Mouse (Mus musculus): ENCODE results near the gene Zmynd10. TPM values are rescaled to one million over a fixed set of nuclear protein-coding genes. Genes with fewer than 3 reads are reported as not detected.

Gene Zmynd10
- polyA plus RNA-seq, 1 experiment from 2014 or later, result 3.3 TPM

DNA sequence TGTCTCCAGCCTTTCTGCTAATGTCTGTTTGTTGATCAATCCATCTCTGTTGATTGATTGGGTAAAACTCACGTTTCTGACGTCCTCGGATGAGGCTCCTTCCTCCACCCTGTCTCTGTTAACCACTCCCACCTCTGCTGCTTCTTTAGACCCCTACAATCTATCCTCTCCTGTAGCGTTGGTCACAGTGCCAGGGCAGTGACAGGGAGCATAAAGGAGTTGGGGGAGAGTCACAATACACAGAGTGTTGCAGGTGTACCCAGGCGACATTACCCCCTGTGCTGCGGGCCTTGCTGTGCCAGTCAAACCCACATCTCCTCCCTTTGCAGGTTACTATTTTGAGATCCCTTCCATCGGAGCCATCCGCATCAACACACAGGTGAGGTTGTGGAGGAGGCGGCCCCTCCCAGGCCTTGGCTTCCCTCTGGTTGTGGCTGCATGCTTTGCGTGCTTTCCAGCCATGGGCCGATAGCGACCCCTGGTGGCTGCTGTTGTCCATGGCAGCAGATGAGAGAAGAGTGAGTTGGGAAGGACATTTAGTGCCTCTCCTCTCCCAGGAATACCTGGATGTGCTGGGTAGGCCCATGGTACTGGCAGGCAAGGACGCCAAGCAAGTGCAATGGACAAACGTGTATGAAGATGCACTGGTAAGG lies 32.7 kb upstream of the Zmynd10 start:
- ATAC-seq (ENCODE audit: low FRiP score), result peak; percentile 41; the same call in 1 of the 2 replicates
- Histone ChIP-seq H3K36me3 (replicated peaks; ENCODE audit: control insufficient read depth, insufficient read depth) (peaks cover 14% of the 10 kb centered on the region; the same call in 1 of the 2 replicates), H3K9me3 (ENCODE audit: control insufficient read depth, low read length) (no peaks in the 10 kb centered on the region), H3K4me3 (replicated peaks; ENCODE audit: low read length) (no peak overlapping the region), H3K4me2 (replicated peaks) (no peak overlapping the region), H3K27ac (0 out of 2 replicates have a peak overlapping the region, but pooled peaks have one; percentile 21), H3K27me3 (ENCODE audit: control insufficient read depth, insufficient read depth, low read length) (no peaks in the 10 kb centered on the region), H3K4me1 (replicated peaks; ENCODE audit: control insufficient read depth, insufficient read depth, low read length) (peaks cover 36% of the 10 kb centered on the region), H3K9ac (peak overlapping the region; percentile 32; the same call in 1 of the 2 replicates)
- DNase-seq (ENCODE audit: low spot score), result peak; percentile 91
- 25% methylated on average over 14 of the region's 14 CpGs for WGBS

DNA sequence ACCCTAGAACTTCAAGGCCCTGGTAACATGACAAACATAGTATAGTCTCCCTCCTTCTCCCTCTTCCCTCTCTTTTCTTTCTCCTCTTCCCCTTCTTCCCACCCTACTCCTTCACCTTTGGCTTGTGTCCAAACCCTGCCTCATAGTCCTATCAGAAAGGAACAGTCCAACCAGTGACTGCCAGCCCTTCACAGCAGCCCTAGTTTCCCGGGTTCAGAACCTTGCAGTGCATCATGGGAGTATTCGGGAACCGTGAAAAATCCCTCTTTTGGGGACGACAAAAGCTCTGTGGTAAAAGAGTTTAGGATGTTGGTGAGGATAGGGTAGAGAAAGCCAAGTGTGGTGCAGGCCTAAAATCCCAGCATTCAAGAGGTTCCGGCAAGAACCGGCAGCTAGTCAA lies 26.8 kb upstream of the Zmynd10 start:
- Histone ChIP-seq H3K4me2 (replicated peaks) (no peak overlapping the region), H3K9ac (no peak overlapping the region), H3K27ac (0 out of 2 replicates have a peak overlapping the region, but pooled peaks have one; percentile 9), H3K36me3 (replicated peaks; ENCODE audit: control insufficient read depth, insufficient read depth) (peaks cover 14% of the 10 kb centered on the region; the same call in 1 of the 2 replicates), H3K4me1 (replicated peaks; ENCODE audit: control insufficient read depth, insufficient read depth, low read length) (peaks cover 20% of the 10 kb centered on the region; the same call in 1 of the 2 replicates), H3K4me3 (replicated peaks; ENCODE audit: low read length) (no peak overlapping the region), H3K27me3 (ENCODE audit: control insufficient read depth, insufficient read depth, low read length) (peaks cover 9% of the 10 kb centered on the region), H3K9me3 (ENCODE audit: control insufficient read depth, low read length) (no peaks in the 10 kb centered on the region)
- ATAC-seq (ENCODE audit: low FRiP score), result no peak
- 33% methylated on average over 6 of the region's 6 CpGs for WGBS
- no peak for DNase-seq (ENCODE audit: low spot score)

DNA sequence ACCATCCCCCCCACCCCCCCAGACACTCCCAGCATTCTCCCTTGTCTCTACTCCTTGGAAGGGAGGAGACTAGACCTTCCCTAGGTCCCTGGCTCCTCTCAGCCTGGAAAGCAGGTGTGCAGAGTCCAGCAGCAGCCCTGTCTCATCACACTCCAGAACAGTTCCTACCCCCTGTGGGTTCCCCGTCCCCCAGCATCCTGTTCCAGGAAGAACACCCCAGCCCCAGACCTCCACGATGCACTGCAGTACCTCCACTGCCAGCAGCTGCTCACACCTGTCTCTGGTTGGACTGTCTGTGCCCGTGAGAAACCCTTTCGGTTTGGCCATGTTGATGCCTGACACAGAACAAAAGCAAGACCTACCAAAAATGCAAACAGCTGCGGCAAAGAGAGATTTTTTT lies 25.9 kb upstream of the Zmynd10 start:
- Histone ChIP-seq H3K36me3 (replicated peaks; ENCODE audit: control insufficient read depth, insufficient read depth) (peaks cover 14% of the 10 kb centered on the region; the same call in 1 of the 2 replicates), H3K4me3 (replicated peaks; ENCODE audit: low read length) (no peak overlapping the region), H3K9ac (no peak overlapping the region), H3K4me1 (replicated peaks; ENCODE audit: control insufficient read depth, insufficient read depth, low read length) (peaks cover 20% of the 10 kb centered on the region; the same call in 1 of the 2 replicates), H3K27ac (no peak overlapping the region), H3K9me3 (ENCODE audit: control insufficient read depth, low read length) (no peaks in the 10 kb centered on the region), H3K27me3 (ENCODE audit: control insufficient read depth, insufficient read depth, low read length) (peaks cover 18% of the 10 kb centered on the region), H3K4me2 (replicated peaks) (no peak overlapping the region)
- ATAC-seq (ENCODE audit: low FRiP score) (no peak), DNase-seq (ENCODE audit: low spot score) (no peak)
- 60% methylated on average over 5 of the region's 5 CpGs for WGBS

DNA sequence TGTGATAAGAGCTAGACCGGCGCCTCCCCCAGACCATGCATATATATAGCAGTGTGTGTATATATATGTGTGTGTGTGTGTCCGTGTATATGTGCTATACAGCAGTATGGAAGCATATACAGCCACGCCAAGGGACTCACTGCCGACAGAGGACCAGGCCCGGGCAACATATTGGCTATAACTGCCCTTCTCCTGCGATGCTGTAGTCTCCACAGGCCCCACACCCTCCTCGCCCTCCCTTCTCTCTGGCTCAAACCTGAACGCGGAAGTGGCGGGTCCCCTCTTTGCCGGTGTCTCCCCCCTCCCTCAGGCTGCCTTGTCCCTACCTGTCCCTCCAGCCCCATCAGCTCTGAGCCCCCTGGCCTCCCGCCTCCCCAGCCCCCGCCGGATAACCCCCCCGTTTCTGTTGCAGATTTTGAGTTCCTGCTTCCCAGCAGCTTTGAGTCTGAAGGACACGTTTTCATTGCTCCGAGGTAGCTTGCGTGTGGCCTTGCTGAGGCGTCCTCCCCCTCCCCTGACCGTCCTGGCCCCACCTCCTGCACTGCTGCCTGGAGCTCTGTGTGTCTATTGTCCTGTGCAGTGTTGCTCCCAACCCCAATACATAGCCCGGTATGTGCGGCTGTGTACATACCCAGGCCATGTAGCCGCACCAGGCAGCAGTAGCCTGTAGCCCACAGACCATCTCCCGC lies 25.2 kb upstream of the Zmynd10 start:
- Histone ChIP-seq H3K27ac (peak overlapping the region; percentile 38; the same call in 1 of the 2 replicates), H3K4me2 (replicated peaks) (peak overlapping the region; percentile 19; the same call in 1 of the 2 replicates), H3K9ac (0 out of 2 replicates have a peak overlapping the region, but pooled peaks have one; percentile 1), H3K36me3 (replicated peaks; ENCODE audit: control insufficient read depth, insufficient read depth) (peaks cover 12% of the 10 kb centered on the region; the same call in 1 of the 2 replicates), H3K27me3 (ENCODE audit: control insufficient read depth, insufficient read depth, low read length) (peaks cover 24% of the 10 kb centered on the region), H3K4me3 (replicated peaks; ENCODE audit: low read length) (no peak overlapping the region), H3K9me3 (ENCODE audit: control insufficient read depth, low read length) (no peaks in the 10 kb centered on the region), H3K4me1 (replicated peaks; ENCODE audit: control insufficient read depth, insufficient read depth, low read length) (peaks cover 20% of the 10 kb centered on the region; the same call in 1 of the 2 replicates)
- WGBS, result 27% methylated on average over 25 of the region's 25 CpGs
- DNase-seq (ENCODE audit: low spot score), result no peak
- ATAC-seq (ENCODE audit: low FRiP score), result no peak

DNA sequence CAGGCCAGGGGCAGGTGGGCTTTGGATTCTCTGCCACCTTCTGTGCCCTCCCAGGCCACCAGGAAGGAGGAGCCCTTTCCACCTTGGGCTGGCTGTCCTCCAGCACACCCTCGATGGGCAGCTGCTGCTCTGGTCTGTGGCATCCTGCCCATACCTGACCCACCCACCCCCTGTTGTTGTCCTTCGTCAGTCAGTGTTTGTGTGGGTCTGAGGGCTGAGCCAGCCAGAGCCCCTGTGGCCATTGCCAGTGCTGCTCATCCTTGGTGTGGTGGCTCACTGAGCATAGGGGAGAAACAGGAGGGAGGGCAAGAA lies 24.7 kb upstream of the Zmynd10 start:
- 0 out of 2 replicates have a peak overlapping the region, but pooled peaks have one; percentile 1 for H3K9ac ChIP-seq
- no peak overlapping the region for H3K4me3 ChIP-seq (replicated peaks; ENCODE audit: low read length)
- DNase-seq (ENCODE audit: low spot score) (no peak), ATAC-seq (ENCODE audit: low FRiP score) (no peak; the same call in 1 of the 2 replicates)
- H3K36me3 ChIP-seq (replicated peaks; ENCODE audit: control insufficient read depth, insufficient read depth), result peaks cover 9% of the 10 kb centered on the region; the same call in 1 of the 2 replicates
- H3K27me3 ChIP-seq (ENCODE audit: control insufficient read depth, insufficient read depth, low read length), result peaks cover 25% of the 10 kb centered on the region
- no peak overlapping the region for H3K4me2 ChIP-seq (replicated peaks)
- 0 out of 2 replicates have a peak overlapping the region, but pooled peaks have one; percentile 14 for H3K27ac ChIP-seq
- 18% methylated on average over 2 of the region's 2 CpGs for WGBS
- no peaks in the 10 kb centered on the region for H3K9me3 ChIP-seq (ENCODE audit: control insufficient read depth, low read length)
- peaks cover 20% of the 10 kb centered on the region; the same call in 1 of the 2 replicates for H3K4me1 ChIP-seq (replicated peaks; ENCODE audit: control insufficient read depth, insufficient read depth, low read length)

DNA sequence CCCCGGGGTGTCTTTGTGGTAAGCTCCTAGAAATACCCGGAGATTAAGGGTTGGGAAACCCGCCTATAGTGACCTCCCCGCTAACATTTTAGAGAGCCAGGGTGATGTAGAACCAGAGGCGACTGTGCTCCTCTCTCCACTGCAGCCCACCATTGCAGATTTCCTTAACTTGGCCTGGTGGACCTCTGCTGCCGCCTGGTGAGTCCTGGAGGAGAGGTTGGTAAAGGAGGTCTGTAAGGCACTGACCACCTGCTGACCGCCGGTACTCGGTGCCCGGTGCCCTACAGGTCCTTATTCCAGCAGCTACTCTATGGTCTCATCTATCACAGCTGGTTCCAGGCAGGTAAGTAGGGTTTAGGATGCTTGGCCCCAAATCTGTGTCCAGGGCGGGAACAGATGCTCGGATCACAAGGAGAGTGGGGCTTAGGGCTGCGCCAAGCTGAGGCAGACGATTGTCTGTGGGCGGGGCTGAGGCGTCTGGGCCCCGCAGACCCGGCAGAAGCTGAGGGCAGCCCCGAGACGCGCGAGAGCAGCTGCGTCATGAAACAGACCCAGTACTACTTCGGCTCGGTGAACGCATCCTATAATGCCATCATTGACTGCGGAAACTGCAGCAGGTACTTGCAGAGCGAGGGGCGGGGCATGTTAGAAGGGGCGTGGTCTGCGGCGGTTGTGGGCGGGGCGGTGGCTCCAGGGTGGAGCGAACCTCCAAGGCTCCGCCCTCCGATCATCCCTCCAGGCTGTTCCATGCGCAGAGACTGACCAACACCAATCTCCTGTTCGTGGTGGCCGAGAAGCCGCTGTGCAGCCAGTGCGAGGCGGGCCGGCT lies 20.7 kb upstream of the Zmynd10 start:
- 6% methylated on average over 44 of the region's 44 CpGs for WGBS

DNA sequence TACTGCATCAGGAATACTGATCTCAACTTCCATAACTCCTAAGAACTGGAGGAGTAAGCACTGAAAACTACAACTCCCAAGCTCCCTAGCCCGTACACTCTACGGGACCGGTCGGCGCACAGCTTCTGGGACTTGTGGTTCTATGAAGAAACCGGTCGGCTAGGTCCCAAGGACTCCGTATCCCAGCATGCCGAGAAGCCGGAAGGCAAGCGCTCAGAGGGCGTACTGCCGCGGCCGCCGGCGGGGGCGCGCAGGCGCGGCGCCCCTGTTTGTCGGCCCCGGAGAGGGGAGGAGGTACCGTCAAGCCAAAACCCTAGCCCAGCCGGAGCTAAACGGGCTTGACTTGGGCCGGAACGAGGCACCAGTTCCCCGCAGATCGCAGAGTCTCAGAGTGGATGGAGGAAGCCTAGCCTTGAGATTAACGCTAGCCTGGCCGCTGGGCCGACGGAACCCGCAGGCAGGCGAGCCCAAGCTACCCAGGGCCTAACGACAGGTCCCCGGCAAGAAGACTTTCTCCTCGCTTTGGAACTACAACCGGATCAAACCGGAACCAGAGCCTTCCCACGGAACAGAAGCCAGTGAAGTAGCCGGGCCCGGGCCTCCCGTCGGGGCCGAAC lies 13.2 kb upstream of the Zmynd10 start, which contains the start of gene Tmem115:
Gene Tmem115, plus strand, starts transcription at position 155 of the 617 bp plus-strand sequence.
- Histone ChIP-seq H3K27ac (peak within 1 kb of the TSS; percentile 48; the same call in 1 of the 2 replicates), H3K9me3 (ENCODE audit: control insufficient read depth, low read length) (no peaks in the 10 kb centered on the region), H3K4me1 (replicated peaks; ENCODE audit: control insufficient read depth, insufficient read depth, low read length) (peaks cover 23% of the 10 kb centered on the region), H3K4me3 (replicated peaks; ENCODE audit: low read length) (peak within 1 kb of the TSS; percentile 66), H3K9ac (peak within 1 kb of the TSS; percentile 78), H3K27me3 (ENCODE audit: control insufficient read depth, insufficient read depth, low read length) (no peaks in the 10 kb centered on the region), H3K4me2 (replicated peaks) (peak within 1 kb of the TSS; percentile 98), H3K36me3 (replicated peaks; ENCODE audit: control insufficient read depth, insufficient read depth) (peaks cover 18% of the 10 kb centered on the region)
- peak; percentile 92 for DNase-seq (ENCODE audit: low spot score)
- under 1% methylated on average over 48 of the region's 48 CpGs for WGBS
- ATAC-seq (ENCODE audit: low FRiP score), result peak; percentile 99

More for the DNA sequence above, 20.7 kb upstream of the Zmynd10 start:
- no peaks in the 10 kb centered on the region for H3K36me3 ChIP-seq (replicated peaks; ENCODE audit: control insufficient read depth, insufficient read depth)
- peak overlapping the region; percentile 22 for H3K4me3 ChIP-seq (replicated peaks; ENCODE audit: low read length)
- H3K9ac ChIP-seq, result peak overlapping the region; percentile 39; the same call in 1 of the 2 replicates
- H3K9me3 ChIP-seq (ENCODE audit: control insufficient read depth, low read length), result no peaks in the 10 kb centered on the region
- H3K27ac ChIP-seq, result no peak overlapping the region
- H3K4me2 ChIP-seq (replicated peaks), result peak overlapping the region; percentile 47
- H3K4me1 ChIP-seq (replicated peaks; ENCODE audit: control insufficient read depth, insufficient read depth, low read length), result peaks cover 11% of the 10 kb centered on the region; the same call in 1 of the 2 replicates
- DNase-seq (ENCODE audit: low spot score) (peak; percentile 51), ATAC-seq (ENCODE audit: low FRiP score) (peak; percentile 42; the same call in 1 of the 2 replicates)
- H3K27me3 ChIP-seq (ENCODE audit: control insufficient read depth, insufficient read depth, low read length), result peaks cover 25% of the 10 kb centered on the region

DNA sequence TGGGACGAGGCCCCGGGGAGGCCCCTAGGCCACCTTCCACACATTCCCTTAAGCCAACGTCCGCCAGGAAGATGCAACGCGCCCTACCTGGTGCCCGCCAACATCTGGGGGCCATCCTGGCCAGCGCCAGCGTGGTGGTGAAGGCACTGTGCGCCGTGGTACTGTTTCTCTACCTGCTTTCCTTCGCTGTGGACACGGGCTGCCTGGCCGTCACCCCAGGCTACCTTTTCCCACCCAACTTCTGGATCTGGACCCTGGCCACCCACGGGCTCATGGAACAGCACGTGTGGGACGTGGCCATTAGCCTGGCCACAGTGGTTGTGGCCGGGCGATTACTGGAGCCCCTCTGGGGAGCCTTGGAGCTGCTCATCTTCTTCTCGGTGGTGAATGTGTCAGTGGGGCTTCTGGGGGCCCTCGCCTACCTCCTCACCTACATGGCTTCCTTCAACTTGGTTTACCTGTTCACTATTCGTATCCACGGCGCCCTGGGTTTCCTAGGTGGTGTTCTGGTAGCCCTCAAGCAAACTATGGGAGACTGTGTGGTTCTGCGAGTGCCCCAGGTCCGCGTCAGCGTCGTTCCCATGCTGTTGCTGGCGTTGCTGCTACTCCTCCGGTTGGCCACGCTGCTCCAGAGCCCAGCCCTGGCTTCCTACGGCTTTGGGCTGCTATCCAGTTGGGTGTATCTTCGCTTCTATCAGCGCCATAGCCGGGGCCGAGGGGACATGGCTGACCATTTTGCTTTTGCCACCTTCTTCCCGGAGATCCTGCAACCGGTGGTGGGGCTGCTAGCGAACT lies 12.5 kb upstream of the Zmynd10 start:
- H3K27ac ChIP-seq, result peak overlapping the region; percentile 48; the same call in 1 of the 2 replicates
- H3K9ac ChIP-seq, result peak overlapping the region; percentile 78
- no peaks in the 10 kb centered on the region for H3K27me3 ChIP-seq (ENCODE audit: control insufficient read depth, insufficient read depth, low read length)
- peak overlapping the region; percentile 98 for H3K4me2 ChIP-seq (replicated peaks)
- H3K4me1 ChIP-seq (replicated peaks; ENCODE audit: control insufficient read depth, insufficient read depth, low read length), result peaks cover 23% of the 10 kb centered on the region
- DNase-seq (ENCODE audit: low spot score) (no peak), ATAC-seq (ENCODE audit: low FRiP score) (peak; percentile 10)
- H3K36me3 ChIP-seq (replicated peaks; ENCODE audit: control insufficient read depth, insufficient read depth), result peaks cover 25% of the 10 kb centered on the region
- H3K9me3 ChIP-seq (ENCODE audit: control insufficient read depth, low read length), result no peaks in the 10 kb centered on the region
- WGBS, result under 1% methylated on average over 40 of the region's 40 CpGs
- peak overlapping the region; percentile 66 for H3K4me3 ChIP-seq (replicated peaks; ENCODE audit: low read length)

Measured in hindbrain, embryonic 14.5 days (tissue).